Mouse (Mus musculus): ENCODE data around the gene Gm8909.
"Not testable (repeated sequence)": the region's sequence is repeated elsewhere in the genome, so short reads cannot be mapped to it uniquely, and the experiment has no call there.

Gene Gm8909

GRCm38 (mm10) chr17:36167306-36168038, 865 bp downstream of the Gm8909 start:
- in situ Hi-C loops (cut with MboI; ENCODE audit: unreplicated experiment in 2 of 2) = no loop called here

DNA sequence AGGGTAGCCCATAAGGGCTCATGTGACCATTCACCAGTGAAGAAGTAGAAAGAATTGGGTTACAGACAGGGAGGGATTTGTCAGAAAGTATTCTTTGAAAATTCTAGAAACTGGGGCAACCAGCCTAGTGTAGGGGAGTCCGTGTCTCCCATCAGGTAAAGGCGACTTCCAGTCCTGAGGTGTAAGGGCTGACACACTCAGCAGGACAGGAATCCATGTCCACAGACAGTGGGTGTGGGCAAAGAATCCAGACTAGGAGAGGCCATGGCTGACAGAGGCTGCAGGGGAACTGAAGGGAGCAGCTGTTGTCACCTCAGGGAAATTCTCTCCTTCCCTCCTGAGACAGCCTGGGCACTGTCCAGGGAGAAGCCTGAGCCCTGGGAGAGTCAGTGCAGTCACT, 1.4 kb downstream of the Gm8909 start:
- in situ Hi-C loops (cut with MboI; ENCODE audit: unreplicated experiment in 2 of 2) = not testable (repeated sequence)

DNA sequence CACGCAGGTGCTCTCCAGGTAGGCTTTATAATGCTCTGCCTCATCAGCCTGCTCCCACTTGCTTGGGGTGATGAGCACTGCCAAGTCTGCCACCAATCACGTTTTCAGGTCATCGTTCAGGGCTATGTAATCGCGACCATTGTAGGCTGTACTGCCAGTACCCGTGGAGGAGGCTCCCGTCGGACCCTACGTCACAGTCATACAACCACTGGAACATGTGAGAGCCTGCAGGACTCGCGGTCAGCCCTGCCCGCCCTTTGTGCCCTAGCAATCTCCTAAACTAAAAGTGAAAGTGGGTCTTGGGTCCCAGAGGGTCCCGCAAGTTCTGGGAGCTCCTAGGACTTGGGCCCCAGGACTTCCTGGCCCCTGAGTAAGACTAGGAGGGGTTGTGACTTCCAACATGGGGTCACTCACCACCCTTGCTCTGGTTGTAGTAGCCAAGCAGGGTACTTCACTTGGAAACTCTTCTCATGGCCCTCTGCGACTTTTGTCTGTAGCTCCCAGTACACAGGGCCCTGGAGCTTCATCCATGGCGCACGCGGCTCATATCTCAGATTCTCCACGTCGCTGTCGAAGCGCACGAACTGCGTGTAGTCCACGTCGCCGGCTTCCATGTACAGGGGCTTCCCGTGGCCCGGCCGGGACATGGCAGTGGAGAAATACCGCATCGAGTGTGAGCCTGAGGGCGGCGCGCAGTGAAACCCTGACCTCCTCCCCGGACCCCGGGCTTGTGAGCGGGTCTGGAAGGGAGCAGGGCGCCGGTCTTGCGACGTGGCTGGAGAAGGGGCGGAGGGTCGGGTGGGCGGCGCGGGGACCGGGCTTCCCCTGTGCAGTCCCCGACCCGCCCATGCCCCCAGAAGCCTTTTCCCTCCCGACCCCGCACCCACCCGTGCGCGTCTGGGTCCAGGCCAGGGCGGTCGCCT, 6.9 kb downstream of the Gm8909 start:
- in situ Hi-C loops (cut with MboI; ENCODE audit: unreplicated experiment in 2 of 2) = no loop called here

GRCm38 (mm10) chr17:36158264-36158663, 10.1 kb downstream of the Gm8909 start:
- in situ Hi-C loops (cut with MboI; ENCODE audit: unreplicated experiment in 2 of 2) = not testable (repeated sequence)

- in situ Hi-C loops (cut with MboI; ENCODE audit: unreplicated experiment in 2 of 2) = not testable (repeated sequence)
Measured at GRCm38 (mm10) chr17:36157782-36158181, 10.6 kb downstream of the Gm8909 start.

DNA sequence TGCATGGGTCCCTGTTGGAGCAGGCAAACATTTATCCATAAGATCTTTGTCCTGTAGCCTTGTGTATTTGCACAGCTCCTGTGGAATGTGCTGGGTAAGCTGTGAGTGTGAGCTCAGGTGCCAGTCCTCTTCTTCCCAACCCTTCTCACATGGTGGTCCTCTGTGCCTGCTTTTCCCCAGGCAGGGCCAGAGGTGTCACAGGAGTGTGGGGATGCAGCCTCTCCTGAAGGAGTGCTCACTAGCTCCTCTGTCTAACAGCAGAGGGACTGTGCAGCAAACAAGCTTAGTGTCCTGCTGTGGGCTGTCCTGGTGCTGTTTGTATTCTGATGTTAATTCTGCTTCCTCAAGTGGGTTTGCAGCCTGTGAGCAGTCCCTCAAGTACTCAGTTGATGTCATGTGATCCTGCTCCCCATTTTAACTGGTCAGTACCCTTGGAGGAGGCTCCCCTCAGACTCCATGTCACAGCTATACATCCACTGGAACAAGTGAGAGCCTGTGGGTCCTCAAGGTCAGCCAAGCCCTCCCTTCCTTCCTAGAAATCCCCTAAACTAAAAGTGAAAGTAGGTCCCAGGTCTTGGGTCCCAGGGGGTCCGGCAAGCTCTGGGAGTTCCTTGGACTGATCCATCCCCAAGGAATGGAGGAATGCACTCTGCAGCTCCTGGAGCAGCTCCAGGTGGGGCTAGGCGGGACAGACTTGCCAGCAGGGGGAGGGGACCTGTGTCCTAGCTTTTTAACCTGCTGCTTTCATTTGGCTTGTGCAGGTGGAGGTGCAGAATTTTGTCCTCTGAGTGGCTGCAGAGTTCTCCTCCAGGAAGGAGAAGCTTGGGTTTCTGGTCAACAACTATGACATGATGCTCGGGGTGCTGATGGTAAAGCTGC, 13.8 kb downstream of the Gm8909 start:
- in situ Hi-C loops (cut with MboI; ENCODE audit: unreplicated experiment in 2 of 2) = no loop called here

GRCm38 (mm10) chr17:36151200-36151599, 17.1 kb downstream of the Gm8909 start:
- in situ Hi-C loops (cut with MboI; ENCODE audit: unreplicated experiment in 2 of 2) = not testable (repeated sequence)

GRCm38 (mm10) chr17:36148468-36148867, 19.9 kb downstream of the Gm8909 start:
- in situ Hi-C loops (cut with MboI; ENCODE audit: unreplicated experiment in 2 of 2) = not testable (repeated sequence)

DNA sequence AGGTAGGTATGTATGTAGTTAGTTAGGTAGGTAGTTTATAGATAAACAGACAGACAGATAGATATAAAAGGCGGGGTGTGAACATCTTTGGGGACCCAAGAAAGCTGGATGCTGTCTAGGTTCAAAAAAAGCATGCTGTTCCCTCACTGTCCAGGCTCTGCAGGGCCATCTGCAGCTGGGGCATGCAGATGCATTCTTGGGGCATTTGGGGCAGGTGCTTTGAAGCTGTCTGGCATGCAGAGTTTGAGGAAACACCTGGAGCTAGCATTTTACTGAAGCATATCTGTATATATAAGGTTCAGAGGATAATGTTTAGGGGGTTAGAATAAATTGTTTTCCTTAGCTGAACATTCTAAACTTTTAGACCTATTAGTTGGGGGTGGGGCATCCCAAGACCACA, 21.4 kb downstream of the Gm8909 start:
- in situ Hi-C loops (cut with MboI; ENCODE audit: unreplicated experiment in 2 of 2) = not testable (repeated sequence)

GRCm38 (mm10) chr17:36145861-36146156, 22.5 kb downstream of the Gm8909 start:
- in situ Hi-C loops (cut with MboI; ENCODE audit: unreplicated experiment in 2 of 2) = not testable (repeated sequence)

- in situ Hi-C loops (cut with MboI; ENCODE audit: unreplicated experiment in 2 of 2) = no loop called here
Measured at GRCm38 (mm10) chr17:36145111-36145860, 23.1 kb downstream of the Gm8909 start.

DNA sequence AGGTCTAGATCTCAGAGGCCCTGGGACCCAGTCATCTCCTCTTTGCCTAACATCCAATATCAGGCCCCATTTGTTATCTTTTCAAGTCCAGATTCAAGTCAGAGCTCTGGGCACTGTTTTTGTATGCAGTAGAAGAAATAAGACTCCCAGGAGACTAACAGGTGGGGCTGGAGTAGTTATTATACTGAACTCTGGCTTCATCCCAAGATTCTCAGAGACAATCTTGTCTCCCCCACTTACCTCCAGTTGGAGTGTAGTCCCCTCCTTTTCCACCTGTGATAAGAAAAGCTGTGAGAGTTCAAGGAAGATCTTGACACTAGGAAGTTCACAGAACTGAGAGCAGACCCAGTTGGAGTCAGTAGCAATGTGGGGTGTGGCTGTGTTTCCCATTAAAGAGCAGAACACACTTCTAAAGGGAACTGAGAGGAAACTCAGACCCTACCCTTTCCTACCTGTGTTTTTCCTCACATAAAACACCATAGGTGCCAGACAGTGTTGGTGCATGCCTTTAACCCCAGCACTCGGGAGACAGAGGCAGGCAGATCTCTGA, 32.0 kb downstream of the Gm8909 start:
- in situ Hi-C loops (cut with MboI; ENCODE audit: unreplicated experiment in 2 of 2) = loop anchor here (10.0 kb wide), 1 partner anchor 92 kb away; the partner anchor contains the start of genes Gm6034 (in 2 of the 2) and H2-T22 (in 2 of the 2)

DNA sequence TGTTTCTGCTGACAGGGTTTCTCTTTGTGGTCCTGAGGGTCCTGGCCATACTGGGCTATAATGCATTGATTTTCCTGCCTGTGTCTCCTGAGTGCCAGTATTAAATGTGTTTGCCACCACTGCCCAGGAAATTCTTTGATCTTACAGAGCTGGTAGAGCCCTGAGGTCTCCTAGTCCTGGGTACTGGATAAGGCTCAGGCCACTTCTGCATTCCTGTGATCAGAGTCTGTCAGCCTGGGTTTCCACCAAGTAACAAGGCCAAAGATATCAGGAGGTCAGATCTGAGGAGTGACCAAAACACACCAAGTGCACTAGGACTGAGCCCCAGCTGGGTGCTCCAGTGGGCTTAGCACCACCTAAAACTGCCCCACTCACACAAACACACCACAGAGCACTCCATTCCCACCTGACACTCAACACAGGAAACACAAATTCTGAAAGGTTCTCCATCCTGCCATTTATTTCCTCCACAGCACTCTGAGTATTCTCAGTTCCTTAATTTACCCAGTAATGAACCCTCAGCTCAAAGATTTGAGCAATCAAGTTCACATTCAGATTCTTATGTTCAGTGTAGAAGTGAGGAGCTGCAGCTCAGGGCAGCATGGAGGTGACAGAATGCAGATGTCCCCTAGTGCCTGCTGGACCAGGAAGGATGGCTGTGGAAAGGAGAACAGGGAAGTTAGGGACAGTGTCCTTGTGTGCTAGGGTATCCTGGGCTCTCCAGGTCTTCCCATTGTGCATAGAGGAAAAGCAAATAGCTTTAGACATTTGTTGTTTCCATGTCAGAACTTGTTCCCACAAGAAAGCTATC, 32.7 kb downstream of the Gm8909 start:
- in situ Hi-C loops (cut with MboI; ENCODE audit: unreplicated experiment in 2 of 2) = loop anchor here (10.0 kb wide), 1 partner anchor 91 kb away; the partner anchor contains the start of genes Gm6034 (in 2 of the 2) and H2-T22 (in 2 of the 2)

DNA sequence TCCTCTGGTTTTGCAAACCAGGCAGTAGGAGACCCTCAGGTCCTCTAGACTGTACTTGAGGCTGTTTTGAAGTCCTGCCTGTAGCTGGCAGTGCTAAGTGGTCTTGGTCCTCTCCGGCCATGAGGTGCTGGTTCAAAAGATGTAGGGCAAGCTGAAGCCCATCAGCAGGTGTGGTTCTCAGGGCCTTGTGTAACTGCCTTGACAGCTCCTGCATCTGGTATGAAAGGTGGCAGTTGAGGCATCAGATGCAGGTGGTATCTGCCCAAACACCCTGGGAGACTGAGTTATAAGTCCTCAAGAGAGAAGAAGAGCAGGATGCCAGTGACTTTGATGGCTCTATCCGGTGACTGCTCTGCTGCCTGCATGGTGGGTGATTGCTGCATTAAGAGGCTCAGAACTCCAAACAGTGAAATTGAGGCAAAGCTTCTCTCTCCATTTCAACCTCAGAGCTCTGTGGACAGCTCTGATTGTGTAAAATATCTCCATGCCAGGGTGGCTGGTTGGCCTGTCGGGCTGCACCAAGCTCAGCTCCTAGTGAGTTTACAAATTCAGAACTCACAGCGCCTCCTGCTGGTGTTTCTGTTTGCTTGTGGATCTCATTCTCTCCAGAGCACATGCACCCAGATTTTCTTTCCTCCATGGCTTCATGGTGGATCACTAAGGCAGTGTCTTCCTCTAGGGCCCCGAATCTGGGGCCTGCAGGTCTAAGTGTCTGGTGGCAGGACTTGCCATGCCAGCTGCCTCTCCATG, 36.6 kb downstream of the Gm8909 start:
- in situ Hi-C loops (cut with MboI; ENCODE audit: unreplicated experiment in 2 of 2) = loop anchor here (10.0 kb wide), 1 partner anchor 87 kb away; the partner anchor contains the start of genes Gm6034 (in 2 of the 2) and H2-T22 (in 2 of the 2)

GRCm38 (mm10) chr17:36128968-36129817, 39.1 kb downstream of the Gm8909 start, which contains the start of gene Gm7030:
Gene Gm7030, minus strand, starts transcription at chr17:36129425.
- in situ Hi-C loops (cut with MboI; ENCODE audit: unreplicated experiment in 2 of 2) = not testable (repeated sequence)

DNA sequence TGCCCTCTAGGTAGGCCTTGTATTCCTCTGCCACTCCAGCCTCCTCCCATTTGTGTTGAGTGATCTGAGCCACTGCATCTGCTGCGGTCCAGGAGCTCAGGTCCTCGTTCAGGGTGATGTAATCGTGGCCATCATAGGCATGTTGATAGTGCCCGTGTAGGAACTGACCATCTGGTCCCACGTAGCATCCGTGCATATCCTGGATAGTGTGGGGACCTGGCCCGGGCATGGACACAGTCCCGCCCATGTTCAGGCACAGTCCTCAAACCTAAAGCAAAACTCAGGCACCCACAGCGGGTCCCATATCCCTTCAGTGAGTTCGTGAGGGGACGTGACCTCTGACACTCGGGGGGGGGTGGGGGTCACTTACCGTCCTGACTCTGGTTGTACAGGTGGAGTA, 39.8 kb downstream of the Gm8909 start:
- in situ Hi-C loops (cut with MboI; ENCODE audit: unreplicated experiment in 2 of 2) = not testable (repeated sequence)

DNA sequence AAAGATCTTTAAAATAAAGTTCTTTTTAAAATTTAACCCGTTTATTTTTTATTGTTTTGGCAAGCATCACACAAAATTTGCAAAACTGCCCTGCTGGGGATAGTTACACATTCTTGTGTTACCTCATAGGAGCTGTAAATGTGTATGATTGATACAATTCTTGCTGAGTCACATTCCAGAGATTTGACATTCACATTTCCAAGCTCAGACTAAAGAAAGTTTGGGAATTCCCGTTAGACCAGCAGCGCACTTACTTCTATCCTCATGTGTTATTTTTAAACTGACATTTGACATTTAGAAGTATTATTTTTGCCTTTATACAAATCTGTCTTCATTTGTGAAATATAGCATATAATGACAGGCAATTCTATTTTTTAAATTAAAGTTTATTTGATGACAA, 44.2 kb downstream of the Gm8909 start:
- in situ Hi-C loops (cut with MboI; ENCODE audit: unreplicated experiment in 2 of 2) = not testable (repeated sequence)
